Mouse (Mus musculus) stomach, postnatal 0 days (tissue): Measurements from ENCODE around the gene Gabrg3. TPM values are rescaled to one million over a fixed set of nuclear protein-coding genes. Genes with fewer than 3 reads are reported as not detected.

ENCODE experiments used
- ATAC-seq: fragments of 200-750 bp; cut with Nextera tagmentation; 2 replicates; pipeline ENCODE4 v1.8.0; 2017; ENCODE audit not compliant: low FRiP score, low TSS enrichment
- DNase-seq: peaks from one replicate; pipeline ENCODE4 v3.0.0-alpha.2; 2016; ENCODE audit warnings: low spot score
- H3K27ac ChIP-seq: fragments of 300-500 bp; sonication (generic); replicated peaks from 2 replicates; pipeline ENCODE4 v1.5.1; 2014; ENCODE audit warnings: mild to moderate bottlenecking, control low read depth
- H3K27me3 ChIP-seq: fragments of 300-500 bp; sonication (generic); 2 replicates; pipeline ENCODE4 v1.6.1; 2014; ENCODE audit warnings: low read length; ENCODE audit not compliant: control insufficient read depth, insufficient read depth
- H3K36me3 ChIP-seq: fragments of 300-500 bp; sonication (generic); 2 replicates; pipeline ENCODE4 v1.6.1; 2014; ENCODE audit warnings: low read length, mixed read lengths; ENCODE audit not compliant: control insufficient read depth, insufficient read depth
- H3K4me1 ChIP-seq: fragments of 300-500 bp; sonication (generic); replicated peaks from 2 replicates; pipeline ENCODE4 v1.6.1; 2014; ENCODE audit warnings: antibody characterized with exemption; ENCODE audit not compliant: control insufficient read depth, insufficient read depth
- H3K4me2 ChIP-seq: fragments of 300-500 bp; sonication (generic); replicated peaks from 2 replicates; pipeline ENCODE4 v1.6.1; 2014; ENCODE audit warnings: low read depth, mild to moderate bottlenecking, control low read depth, moderate library complexity
- H3K4me3 ChIP-seq: fragments of 300-500 bp; sonication (generic); 2 replicates; pipeline ENCODE4 v1.5.1; 2014; ENCODE audit warnings: low read depth, low read length, control low read depth
- H3K9ac ChIP-seq: fragments of 300-500 bp; sonication (generic); 2 replicates; pipeline ENCODE4 v1.6.1; 2014; ENCODE audit warnings: mild to moderate bottlenecking, low read length, control low read depth, mixed read lengths
- H3K9me3 ChIP-seq: fragments of 300-500 bp; sonication (generic); 2 replicates; pipeline ENCODE4 v1.6.1; 2016; ENCODE audit warnings: low read length; ENCODE audit not compliant: control insufficient read depth
- CTCF ChIP-seq: IDR thresholded peaks from 2 replicates; pipeline ENCODE4 v1.5.1; 2016; ENCODE audit warnings: antibody characterized with exemption, low read depth, mild to moderate bottlenecking, moderate library complexity
- EP300 ChIP-seq: optimal IDR thresholded peaks from 2 replicates; pipeline ENCODE3; 2016; ENCODE audit warnings: antibody characterized with exemption
- WGBS: fragments of 180-500 bp; shearing (Covaris S2); extraction: QIAGEN DNeasy Blood & Tissue Kit; methylation state at CpG from one replicate; pipeline ENCODE4 v1.1.7; 2014; 5-methylcytosine and 5-hydroxymethylcytosine counted together
- polyA plus RNA-seq: library from polyadenylated mRNA; unstranded; fragments of >200 nt; fragmentation: Nextera tagmentation; extraction: Ambion mirVana; gene quantifications from 2 replicates; pipeline ENCODE4 v1.2.1, GENCODE M21; 2015

Gene Gabrg3
- polyA plus RNA-seq, 1 experiment from 2014 or later, result 0.56 TPM

DNA sequence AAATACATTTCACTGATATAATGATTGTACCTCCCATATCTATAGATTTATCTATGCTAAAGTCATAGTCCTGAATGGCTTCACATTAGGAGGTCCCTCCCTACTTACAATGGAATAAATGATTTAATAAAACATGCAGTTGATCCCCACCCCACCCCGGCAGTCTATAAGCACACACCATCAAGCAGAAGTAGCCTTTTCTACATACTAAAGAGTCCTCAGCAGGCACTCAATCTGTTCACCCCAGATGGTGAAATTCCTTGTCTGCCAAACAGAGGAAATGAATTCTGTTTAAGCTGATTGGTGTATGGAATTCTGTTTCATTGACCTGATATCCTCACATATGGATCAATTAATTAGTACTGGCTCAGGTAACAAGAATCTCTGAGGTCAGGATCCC, 607.9 kb downstream of the Gabrg3 start:
- H3K9me3 ChIP-seq, result no peaks in the 10 kb centered on the region
- no peak overlapping the region for H3K9ac ChIP-seq
- WGBS, result 87% methylated on average over 1 of the region's 1 CpGs
- H3K4me2 ChIP-seq, result no peak overlapping the region
- H3K4me1 ChIP-seq, result no peaks in the 10 kb centered on the region
- no peak for TF ChIP-seq CTCF
- no peaks in the 10 kb centered on the region for H3K27me3 ChIP-seq
- ATAC-seq (no peak), DNase-seq (no peak)
- H3K27ac ChIP-seq, result no peak overlapping the region
- no peaks in the 10 kb centered on the region for H3K36me3 ChIP-seq
- no peak overlapping the region for H3K4me3 ChIP-seq

DNA sequence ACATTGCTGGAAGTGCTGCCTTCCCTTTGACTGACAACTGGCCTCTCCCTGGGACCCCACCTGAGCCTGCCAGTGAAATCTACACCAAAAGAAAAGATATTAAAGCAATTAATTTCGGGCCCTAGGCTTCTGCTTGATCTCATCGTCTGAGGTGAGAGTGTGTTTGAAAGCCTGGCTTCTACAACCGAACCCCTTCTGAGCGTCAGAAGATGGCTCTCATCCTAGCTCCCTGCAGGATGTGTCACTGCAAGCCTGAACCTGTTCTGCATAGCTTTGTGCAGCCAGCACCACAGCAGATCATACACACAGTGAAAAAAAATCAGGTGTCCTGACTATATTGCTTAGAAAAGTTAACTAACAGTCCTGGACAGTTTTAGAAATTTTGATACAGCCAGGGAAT, 618.8 kb downstream of the Gabrg3 start:
- H3K9me3 ChIP-seq, result no peaks in the 10 kb centered on the region
- 57% methylated on average over 4 of the region's 4 CpGs for WGBS
- H3K4me2 ChIP-seq, result no peak overlapping the region
- no peak overlapping the region for H3K27ac ChIP-seq
- no peak for DNase-seq
- no peaks in the 10 kb centered on the region for H3K36me3 ChIP-seq
- H3K27me3 ChIP-seq, result no peaks in the 10 kb centered on the region
- no peak overlapping the region for H3K4me3 ChIP-seq
- H3K4me1 ChIP-seq, result no peaks in the 10 kb centered on the region
- TF ChIP-seq EP300 (no peak), CTCF (no peak)
- ATAC-seq, result no peak
- no peak overlapping the region for H3K9ac ChIP-seq

DNA sequence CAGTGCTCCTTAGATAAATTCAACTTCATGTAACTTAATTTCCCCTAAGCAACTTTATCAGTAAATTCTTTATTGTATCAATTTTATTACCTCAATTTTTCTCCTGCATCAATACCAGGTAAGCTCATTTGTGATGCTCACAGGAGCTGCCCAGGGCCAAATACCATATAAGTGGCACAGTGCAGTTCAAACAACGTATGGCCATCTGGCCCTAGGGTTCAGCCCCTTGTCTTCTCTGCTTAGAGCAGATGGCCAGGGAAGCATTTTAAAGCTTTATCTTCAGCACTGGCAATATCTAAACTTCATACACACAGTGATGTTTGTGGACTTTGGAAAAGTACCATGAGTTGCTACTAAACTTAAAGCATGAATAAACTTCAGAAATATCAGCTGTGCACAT, 619.2 kb downstream of the Gabrg3 start:
- no peaks in the 10 kb centered on the region for H3K9me3 ChIP-seq
- no peak overlapping the region for H3K4me3 ChIP-seq
- no peaks in the 10 kb centered on the region for H3K4me1 ChIP-seq
- H3K4me2 ChIP-seq, result no peak overlapping the region
- no peak for TF ChIP-seq EP300
- no peak for TF ChIP-seq CTCF
- H3K36me3 ChIP-seq, result no peaks in the 10 kb centered on the region
- 71% methylated on average over 1 of the region's 1 CpGs for WGBS
- ATAC-seq (no peak), DNase-seq (no peak)
- no peak overlapping the region for H3K27ac ChIP-seq
- no peaks in the 10 kb centered on the region for H3K27me3 ChIP-seq
- no peak overlapping the region for H3K9ac ChIP-seq

DNA sequence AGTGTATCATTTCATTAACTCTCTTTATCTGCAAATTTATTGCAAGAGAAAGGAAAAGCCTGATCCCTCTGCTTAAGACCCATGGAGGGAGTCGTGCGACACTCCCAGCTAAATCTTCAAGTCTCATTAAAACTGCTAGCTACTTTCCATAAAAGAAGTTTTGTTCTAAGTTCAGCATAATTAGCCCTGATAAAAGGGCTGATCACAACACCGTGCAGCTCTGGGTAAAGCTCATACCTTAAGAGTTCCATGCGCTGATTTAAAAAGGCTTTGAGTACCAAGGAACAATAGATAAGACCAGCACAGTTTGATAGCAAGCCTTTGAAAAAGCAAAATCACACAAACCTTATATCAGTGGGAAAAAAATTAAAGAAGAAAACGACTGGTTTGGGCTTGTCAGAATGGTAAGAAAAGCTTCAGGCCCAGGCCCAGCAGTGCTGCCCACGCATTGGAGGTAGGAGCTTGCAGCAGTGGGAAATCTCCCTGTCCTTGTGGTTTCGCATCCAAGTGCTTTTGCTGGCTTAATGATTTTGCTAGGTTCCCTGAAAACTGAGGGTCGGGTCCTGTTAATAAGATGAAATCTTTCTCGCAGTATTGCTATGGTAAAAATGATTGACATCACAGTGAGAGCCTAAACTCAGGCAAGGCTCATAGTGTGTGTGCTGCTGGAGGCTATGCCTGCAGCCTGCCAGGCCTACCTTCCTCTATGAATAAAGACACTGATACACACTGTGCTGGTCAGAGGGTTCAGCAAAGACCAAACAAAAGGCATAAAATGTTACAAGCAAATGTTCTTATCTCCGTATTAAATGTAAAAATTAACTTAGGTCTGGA, 621.2 kb downstream of the Gabrg3 start:
- H3K27me3 ChIP-seq, result no peaks in the 10 kb centered on the region
- no peaks in the 10 kb centered on the region for H3K36me3 ChIP-seq
- no peaks in the 10 kb centered on the region for H3K9me3 ChIP-seq
- no peak for ATAC-seq
- no peaks in the 10 kb centered on the region for H3K4me1 ChIP-seq
- DNase-seq, result no peak
- no peak for TF ChIP-seq CTCF
- TF ChIP-seq EP300, result no peak
- no peak overlapping the region for H3K4me3 ChIP-seq
- WGBS, result 55% methylated on average over 10 of the region's 10 CpGs
- H3K9ac ChIP-seq, result no peak overlapping the region
- no peak overlapping the region for H3K4me2 ChIP-seq
- no peak overlapping the region for H3K27ac ChIP-seq

DNA sequence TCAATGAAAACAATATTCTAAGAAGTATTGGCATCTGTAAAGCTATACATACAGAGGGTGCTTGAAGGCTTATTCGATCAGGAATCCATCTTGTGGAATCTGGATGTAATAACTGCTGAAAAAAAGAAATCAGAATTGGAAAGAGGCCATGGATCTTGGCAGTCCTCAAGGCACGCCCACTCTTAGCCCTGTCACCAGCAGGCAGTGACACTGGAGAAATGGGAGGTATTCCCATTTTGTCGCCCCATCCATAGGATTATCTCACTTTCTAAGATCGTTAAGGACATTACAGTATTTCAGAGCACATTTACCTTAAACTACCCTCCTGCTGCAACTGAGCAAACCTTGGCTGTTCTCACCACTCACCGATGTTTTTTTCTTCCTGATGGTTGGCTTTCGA, 657.8 kb downstream of the Gabrg3 start:
- WGBS, result 77% methylated on average over 6 of the region's 6 CpGs
- TF ChIP-seq EP300 (no peak), CTCF (no peak)
- Histone ChIP-seq H3K4me2 (no peak overlapping the region), H3K4me1 (no peaks in the 10 kb centered on the region), H3K27ac (no peak overlapping the region), H3K9me3 (no peaks in the 10 kb centered on the region), H3K9ac (no peak overlapping the region), H3K4me3 (no peak overlapping the region), H3K27me3 (no peaks in the 10 kb centered on the region), H3K36me3 (no peaks in the 10 kb centered on the region)
- DNase-seq, result no peak
- ATAC-seq, result no peak

Other genes with a start within 250 kb of the Gabrg3 start
- 0.80 and 1.0 TPM in 2 replicates for gene Gabrb3, start 32.5 kb upstream of the Gabrg3 start, polyA plus RNA-seq
- gene Gabra5, start 122.9 kb upstream of the Gabrg3 start, polyA plus RNA-seq, result 0.06 and 0.07 TPM in 2 replicates